Mouse (Mus musculus): ENCODE results near the gene Mia2.

The Mia2 gene

DNA sequence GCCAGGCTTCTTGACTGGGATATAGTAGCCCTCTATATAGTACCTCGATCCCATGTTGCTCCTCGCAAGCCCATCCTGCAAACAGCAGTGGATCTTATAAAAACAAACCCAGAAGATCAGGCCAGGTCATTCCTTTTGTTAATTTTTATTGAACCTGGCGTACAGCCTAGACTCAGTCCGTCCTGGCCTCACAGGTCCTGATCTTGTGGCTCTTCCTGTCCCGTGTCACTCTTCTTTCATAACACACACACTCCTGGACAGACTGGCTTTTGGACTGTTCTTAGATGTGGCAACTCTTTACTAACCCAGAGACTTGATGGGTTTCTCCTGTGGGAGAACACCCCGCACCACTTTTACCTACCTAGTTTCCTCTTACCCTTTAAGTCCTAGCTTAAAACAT is 10.3 kb downstream of the Mia2 start:
- no peak for DNase-seq

DNA sequence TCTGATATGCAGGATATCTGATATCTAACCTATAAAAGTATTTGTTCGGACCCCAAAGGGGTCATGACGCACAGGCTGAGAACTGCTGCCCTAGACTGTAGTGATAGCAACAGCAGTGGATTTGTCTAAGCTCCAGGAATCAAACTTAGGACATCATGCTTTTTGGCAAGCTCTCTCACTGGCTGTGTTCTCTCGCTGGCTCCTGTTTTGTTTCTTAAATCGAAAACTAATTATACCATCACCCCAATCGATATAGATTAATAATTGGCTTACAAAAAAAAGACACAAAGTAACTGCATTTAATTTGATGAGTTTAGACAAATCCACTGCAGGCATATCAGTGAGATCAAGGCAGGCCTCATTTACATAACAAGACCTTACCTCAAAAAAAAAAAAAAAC is 10.9 kb downstream of the Mia2 start:
- DNase-seq: peak; percentile 4

DNA sequence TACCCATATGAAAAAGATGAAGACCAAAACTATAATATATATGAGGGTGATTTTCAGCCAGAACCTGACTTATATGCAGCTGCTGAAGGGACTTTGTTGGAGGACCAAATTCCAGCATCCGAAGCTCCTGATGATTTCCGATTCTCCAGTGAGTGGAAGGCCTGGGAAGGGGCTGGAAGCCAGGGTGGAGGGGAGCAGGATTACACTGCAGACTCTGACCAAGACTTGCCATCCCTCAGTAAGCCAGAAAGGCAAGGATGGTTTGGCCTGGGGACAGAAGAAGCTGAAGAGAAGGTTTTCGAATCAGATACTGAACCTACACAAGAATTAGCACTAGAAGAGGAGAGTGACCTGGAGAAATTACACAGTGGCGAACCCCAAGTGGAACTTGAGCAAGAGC is 12.3 kb downstream of the Mia2 start:
- peak; percentile 56 for DNase-seq

DNA sequence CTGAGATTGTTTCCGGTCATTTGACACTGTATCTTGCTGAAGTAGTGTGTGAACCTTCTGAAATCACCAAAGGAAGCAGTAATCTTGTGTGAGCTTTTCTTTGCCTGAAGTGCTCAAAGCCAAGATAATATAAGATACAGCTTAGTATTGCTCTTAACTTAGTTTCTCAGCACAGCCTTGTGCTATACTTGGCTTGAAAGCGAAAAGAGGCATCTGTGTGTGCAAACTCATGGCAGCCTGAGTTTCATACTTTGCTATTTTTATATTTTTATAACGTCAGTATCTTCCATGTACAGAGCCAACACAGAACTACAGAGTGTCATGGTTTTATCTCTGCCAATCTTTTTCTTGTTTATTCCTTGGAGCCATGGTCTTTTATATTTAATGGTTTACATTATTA is 21.6 kb downstream of the Mia2 start:
- peak; percentile 7 for DNase-seq

DNA sequence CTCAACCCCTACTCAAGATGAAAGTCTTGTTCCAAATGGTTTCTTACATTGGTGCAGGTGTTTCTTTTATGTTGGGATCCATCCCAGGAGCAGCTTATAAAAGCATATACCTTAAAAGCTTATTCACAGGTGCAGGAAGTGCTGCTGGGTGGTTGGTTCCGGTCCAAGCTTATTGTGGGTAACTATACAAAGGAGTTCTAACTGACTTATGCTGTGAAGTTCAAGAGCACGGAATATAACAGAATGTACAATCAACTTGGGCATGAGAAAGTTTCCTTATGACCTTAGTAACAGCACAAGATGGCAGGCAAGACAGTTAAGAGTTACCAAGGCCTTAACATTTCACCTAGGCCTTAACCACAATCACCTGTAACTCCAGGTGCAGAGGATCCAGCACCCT is 29.8 kb downstream of the Mia2 start:
- DNase-seq: no peak

DNA sequence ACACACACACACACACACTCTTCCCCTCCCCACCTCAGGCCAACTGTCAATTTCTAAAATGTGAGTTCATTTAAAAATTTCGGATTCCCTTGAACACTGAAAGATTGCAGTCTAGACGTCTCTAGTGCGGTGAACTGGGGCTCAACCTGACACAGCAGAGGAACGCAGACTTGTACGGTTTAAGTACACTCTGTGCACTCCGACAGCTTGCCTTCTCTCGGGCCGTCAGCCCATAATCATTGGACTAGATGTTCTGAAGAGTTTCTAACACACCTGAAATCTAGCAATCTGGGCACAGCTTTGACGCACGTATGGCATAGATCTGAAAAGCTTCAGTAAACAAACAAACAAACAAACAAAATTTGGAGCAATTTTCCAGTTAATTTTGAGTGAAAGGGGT is 32.9 kb downstream of the Mia2 start:
- peak; percentile 76 for DNase-seq

DNA sequence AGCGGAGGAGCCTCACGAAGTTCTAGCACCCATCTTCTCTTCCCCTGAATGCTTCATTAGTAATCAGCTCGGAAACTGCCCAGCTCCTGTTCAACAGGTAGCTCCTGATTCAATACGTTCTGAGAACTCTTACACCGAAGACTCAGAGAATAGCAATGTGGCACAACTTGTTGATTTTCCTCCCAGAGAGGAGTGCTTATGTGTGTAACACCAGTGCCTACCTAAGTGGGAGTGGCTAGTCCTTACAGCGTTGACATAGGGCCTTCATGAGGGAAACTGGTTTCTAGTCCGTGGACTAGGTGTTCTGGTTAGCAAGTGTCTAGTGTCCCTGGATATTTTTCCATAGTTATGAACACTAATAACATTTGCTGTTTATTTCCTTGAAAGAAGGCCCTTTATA is 33.4 kb downstream of the Mia2 start:
- peak; percentile 81 for DNase-seq

DNA sequence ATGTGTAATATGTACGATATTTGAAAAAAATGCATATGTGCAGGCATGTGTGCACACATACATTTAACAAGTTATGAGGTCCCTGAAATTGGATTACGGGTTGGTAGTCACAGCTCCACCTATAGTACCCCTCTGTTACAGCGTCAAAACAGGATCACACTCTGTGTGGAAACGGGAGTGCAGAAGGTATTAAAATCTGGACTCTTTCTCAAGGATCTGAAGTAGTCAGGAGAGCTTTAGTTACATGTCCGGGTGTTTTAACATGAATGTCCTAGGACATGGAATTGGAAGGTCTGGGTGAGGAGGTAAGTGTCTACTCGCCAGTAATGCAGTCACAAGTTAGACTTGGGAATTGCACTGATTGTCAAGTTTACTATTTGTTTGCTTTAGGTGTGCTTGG is 34.0 kb downstream of the Mia2 start:
- peak; percentile 94 for DNase-seq

DNA sequence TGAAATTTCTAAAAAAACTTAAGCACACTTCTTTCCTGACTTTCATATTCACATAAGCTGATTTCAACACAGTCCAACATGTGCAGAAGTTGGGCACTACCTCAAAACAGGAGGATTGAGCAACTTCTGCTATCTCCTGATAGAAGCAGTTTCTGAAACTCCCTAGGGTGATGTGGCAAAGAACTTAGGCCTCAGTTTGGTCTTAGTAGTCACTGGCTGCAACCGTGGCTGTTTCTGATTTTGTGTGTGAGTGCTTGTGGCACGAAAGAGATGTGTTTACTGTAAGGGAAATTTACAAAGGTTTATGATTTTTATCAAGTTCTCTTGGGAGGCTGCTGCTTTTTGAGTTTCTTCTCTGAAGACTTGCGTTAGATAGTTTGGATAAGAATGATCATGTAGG is 34.6 kb downstream of the Mia2 start:
- DNase-seq: peak; percentile 88

DNA sequence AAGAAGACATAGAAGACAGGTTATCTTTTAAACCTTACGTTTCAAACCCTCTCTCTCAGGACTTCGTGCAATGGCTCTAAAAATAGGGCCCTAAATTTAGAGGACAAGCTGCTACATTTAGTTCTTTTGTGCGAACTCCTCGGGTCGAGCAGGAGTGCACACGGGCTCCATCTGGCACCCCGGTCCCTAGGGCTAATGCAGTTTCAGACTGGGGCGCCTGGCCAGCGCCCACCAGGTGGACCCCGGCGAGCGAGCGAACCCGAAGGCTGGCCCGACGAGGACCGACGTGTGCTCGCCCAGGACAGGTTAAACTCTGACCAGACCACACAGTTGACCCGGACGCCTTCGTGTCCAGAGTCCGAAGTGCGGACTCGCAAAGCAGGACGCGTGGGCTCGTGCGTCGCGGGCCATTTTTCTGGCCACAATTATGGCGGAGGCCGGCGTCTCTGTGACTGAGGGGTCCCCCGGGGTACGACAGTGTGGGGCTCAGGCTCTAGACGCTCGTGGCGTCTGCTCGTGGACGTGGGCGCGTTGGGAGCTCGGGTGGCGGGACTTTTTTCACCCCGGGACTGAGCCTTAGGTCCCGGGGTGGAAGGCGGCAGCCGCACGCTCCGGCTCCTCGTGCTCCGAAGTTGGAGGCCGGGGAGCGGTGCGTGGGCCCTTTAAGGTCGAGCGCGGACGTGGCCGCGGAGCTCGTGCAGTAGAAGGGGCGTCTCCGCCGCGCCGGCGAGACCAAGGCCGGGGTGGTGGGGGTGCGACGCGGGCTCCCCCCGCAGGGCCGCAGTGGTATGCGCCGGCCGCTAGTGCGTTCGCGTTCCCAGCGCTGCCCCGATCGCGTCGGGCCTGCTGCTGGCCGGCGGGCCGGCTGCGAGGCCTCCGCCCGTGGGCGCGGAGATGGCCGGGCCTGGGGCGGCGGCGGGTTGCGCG is 35.3 kb downstream of the Mia2 start:
- DNase-seq: peak; percentile 99

DNA sequence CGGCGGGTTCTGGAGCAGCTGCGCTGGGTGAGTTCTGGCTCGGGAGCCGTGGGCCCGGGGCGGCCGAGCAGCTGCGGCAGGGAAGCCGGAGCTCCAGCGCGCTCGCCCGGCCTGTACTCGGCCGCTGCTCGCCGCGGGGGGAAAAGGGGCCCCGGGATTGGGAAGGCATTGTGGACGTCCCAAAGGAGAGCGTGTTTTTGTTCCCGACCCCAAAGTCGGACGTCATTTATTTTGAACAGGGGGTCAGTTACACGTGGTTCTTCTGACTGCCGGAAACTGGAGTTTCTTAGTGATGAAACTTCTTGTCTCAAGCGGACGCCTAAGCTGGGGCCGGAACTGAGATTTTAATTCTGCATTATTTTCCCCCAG is 36.0 kb downstream of the Mia2 start:
- no peak for DNase-seq

DNA sequence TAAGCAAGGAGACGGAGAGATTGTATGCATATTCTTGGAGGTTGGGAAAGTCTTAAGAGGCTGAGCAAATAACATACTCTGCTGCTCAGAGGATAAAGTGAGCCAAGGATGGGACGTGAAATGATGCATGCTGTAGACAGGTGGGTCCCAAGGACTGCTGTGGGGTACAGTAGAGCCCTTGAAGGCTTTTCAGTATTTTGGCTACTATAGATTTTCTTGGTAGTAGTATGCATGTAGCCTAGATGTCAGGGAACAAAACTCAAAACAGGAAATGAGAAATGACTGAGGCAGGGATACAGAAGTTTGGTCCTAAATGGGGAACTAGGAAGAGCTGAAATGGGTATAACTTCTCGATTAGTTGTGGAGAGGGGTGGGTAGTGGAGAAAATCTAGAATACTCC is 36.9 kb downstream of the Mia2 start:
- DNase-seq: peak; percentile 74

DNA sequence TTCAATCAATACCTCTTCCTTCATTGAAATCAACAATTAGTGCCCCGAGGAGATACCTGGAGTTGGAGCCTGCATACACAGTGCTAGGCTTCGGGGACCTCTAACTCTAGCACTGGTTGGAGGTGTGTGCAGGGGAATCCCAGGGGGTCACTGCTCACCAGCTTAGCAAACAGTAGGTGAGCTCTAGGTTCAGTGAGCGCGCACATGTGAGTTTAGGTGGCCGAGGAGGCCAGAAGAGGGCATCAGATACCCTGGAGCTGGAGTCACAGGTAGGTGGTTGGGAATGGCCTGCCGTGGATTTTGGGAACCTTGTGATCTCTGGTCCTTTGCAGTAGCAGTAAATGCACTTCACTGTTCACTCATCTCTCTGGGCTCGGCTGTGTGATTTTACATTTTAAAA is 37.3 kb downstream of the Mia2 start:
- peak; percentile 85 for DNase-seq

DNA sequence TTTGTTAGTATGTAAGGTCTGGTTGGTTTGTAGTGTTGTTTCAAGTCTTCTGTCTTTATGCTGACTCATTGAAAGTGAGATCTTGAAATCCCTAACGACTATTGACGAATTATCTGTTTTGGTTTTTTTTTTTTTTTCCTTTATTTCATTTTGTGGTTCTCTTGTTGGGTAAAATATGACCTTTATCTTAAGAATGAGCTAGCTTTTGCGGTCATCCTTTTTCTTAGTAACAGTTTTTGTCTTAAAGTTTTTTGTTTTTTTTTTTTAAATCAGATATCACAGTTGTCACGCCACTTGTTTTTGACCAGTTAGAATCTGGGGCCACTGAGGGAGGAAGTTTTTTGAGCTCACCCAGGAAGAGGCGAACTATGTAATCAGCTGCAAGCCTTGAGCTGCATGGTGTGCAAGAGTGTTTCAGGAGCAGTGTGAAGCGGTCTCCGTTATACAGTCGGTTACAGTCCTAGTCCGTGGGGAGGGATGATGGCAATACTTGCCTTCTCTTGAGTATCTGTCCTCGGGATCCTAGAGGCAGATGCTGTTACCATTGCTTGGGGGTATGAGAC is 37.9 kb downstream of the Mia2 start:
- peak; percentile 53 for DNase-seq

DNA sequence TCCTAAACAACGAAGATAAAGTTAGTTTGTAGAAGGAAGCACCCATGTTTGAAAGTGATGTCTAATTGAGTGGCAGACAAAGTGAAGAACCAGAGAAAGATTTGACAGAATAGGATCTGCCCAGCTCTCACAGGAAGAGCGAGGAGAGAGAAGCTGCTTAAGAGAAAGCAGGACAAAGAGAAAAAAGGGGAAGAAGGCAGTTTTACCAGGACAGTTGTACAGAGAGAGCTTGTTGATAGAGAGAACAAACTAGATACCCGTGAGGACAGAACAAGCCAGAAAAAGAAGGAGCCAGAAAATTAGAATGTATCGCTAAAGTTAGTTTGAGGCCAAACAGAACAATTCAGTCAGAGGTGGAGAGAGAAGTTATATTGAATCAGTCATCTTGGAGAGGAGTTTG is 39.5 kb downstream of the Mia2 start:
- DNase-seq: no peak

DNA sequence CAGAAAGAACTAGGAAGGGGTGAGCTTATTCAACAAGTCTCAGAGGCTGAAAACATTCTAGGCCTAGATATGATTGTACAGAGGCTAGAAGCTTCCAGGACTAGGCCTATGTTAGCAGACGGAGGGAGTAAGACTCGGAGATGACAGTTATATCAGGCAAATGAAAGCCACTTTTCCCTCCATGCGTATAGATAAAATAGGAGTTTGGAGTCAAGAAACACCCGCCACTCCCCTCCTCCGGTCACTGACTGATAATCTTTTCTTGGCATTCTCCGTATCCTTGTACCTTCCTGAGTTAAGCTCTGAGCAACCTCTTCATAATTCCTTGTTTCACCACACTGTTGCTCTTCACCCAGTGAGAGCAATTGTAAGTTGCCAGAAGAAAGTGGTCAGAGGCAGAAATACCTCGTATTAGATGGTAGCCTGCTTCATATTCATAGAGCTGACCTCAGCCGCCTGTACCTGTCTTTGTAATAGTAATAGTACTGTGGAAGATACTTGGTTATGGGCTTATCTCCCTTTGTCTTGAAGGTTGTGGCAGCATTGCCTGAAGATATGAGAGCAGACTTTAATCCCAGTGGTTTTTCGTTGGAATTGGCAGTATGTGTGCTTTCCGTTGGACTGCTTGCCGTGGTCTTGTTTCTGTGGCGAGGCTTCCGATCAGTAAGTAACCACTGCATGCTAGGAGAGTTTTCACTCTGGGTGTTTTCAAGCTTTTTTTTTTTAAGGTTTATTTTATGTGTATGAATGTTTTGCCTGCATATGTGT is 40.1 kb downstream of the Mia2 start:
- peak; percentile 55 for DNase-seq

DNA sequence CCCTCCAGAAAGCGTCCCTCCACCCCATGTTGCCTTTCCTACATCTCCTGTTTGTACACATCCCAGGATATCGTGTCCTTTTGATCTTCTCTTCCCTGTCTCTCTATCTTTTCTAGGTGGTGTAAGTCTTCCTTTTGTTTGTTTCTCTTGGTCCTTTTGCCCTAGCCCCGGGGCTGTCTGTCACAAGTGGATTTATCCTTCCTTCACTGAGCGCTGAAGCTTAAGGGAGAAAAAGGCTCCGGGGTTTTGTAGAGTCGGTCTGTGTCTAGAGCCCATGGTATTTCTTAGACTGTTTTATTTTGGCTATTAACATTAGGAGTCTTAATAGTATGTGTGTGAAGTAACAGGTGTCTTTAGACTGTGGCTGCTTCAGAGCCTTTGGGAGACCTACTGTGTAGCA is 41.4 kb downstream of the Mia2 start:
- DNase-seq: peak; percentile 74

DNA sequence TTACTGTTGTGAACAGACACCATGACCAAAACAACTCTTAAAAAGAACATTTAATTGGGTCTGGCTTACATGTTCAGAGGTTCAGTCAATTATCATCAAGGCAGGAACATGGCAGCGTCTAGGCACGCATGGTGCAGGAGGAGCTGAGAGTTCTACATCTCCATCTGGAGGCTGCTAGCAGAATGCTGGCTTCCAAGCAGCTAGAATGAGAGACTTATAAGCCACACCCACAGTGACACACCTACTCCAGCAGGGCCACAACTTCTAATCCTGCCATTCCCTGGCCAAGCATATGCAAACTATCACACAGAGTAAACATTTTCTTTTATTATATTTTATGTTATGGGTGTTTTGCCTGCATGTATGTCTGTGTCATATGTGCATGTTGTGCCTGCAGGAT is 43.8 kb downstream of the Mia2 start:
- peak; percentile 76 for DNase-seq

DNA sequence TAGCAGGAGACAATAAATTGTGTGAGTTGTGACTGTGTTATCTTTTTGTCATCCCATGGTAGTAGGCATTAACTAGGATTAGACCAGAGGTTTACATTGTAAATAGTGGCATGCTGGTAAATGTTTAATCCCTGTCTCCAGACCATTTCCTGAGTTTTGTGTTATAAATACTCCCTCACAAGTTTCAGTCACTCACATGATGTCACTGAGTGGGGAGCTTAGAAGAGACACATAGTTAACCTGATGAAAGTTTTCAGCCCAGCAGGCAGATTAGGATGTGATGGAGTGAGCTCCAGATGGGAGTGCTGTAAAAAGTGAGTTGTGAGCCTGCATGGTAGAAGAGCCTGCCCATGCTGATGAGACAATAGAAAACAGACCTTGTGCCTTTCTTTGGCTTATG is 49.5 kb downstream of the Mia2 start:
- no peak for DNase-seq

DNA sequence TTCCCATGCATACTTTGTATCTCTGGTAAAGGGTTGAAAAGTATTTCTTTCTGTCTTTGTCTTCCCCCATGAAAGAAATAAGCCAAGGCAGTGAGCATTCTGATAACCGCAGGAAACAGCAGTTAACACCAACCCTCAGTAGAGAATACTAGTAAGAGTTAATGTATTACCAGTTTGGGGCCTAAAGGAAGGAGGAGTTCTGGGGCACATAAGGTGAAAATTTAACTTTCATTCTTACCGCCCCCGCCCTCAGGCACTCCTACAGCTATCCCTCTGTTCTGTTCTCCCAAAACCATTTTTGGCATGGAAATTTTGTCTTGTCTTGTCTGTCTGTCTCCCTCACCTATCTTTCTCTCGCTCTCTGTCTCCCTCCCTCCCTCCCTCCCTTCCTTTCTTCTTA is 54.1 kb downstream of the Mia2 start:
- peak; percentile 19 for DNase-seq

DNA sequence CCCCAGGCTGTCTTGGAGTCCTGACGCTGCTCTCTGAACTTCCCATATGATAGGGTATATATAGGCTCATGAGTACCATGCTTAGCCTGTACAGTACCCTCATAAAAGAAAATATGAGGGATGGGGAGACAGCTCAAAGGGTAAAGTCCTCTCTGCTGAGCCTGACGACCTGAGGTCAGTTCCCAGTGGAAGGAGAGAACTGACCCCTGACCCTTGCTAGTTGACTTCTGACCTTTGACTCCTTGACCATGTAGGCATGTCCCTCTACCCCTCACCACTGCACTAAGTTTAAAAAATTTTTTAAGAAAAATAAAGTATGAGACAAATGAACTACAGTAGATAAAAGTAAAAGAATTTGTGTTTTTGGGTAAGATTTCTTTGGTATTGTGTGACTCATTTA is 65.5 kb downstream of the Mia2 start:
- no peak for DNase-seq

DNA sequence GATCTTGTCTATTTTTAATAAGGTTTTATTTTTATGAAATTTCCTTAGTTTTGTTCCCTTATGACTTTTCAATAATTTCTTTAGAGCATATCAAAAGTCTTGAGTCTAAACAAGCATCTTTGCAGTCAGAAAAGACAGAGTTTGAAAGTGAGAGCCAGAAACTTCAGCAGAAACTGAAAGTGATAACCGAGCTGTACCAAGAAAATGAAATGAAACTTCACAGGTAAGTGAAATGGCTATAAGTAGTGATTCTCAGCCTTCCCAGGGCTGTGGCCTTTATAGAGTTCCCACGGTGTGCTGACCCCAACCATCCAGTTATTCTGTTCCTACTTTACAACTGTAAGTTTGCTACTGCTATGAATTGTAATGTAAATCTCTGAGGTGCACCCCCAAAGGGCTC is 67.2 kb downstream of the Mia2 start:
- DNase-seq: no peak

DNA sequence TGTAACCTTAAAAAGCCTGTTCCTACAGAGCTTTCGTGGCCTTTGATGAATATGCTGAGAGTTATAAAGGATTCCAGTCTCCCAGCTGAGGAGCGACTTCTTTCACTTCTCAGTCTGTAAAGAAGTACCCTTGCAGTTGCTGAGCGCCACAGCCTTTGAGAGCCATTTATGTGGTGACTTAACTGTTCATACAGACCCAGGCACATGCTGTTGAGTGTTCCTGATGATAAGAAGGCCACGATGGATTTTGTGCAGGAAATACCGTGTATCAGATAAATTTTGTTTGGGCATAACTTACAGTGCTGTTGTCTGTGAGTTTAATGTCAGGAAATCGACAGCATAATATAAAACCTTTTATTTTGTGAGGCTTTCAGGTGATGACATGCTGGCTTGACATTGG is 68.9 kb downstream of the Mia2 start:
- DNase-seq: no peak

DNA sequence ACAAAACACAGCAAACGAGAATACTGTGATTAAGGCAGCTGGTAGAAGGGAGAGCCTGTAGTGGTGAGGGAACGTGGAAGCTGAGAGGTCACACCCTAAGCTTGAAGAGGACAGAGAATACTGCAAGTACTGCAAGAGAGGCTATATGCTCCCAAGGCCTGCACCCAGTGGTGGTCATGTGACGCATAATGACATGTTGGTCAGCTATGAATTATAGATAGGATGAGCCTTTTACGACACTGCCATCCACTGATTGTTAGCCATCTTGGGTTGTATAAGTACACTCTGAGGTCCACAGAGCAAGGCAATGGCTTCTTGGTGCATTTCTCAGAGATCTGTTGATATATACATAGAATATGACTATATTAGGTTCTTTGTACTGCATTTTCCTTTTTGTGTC is 71.0 kb downstream of the Mia2 start:
- peak; percentile 19 for DNase-seq
